Mouse (Mus musculus) kidney, adult 9 months (tissue): ENCODE data around the gene Taf15.

ENCODE experiments used
- DNase-seq: peaks from one replicate; pipeline ENCODE4 v3.0.0; 2022

Taf15 gene

DNA sequence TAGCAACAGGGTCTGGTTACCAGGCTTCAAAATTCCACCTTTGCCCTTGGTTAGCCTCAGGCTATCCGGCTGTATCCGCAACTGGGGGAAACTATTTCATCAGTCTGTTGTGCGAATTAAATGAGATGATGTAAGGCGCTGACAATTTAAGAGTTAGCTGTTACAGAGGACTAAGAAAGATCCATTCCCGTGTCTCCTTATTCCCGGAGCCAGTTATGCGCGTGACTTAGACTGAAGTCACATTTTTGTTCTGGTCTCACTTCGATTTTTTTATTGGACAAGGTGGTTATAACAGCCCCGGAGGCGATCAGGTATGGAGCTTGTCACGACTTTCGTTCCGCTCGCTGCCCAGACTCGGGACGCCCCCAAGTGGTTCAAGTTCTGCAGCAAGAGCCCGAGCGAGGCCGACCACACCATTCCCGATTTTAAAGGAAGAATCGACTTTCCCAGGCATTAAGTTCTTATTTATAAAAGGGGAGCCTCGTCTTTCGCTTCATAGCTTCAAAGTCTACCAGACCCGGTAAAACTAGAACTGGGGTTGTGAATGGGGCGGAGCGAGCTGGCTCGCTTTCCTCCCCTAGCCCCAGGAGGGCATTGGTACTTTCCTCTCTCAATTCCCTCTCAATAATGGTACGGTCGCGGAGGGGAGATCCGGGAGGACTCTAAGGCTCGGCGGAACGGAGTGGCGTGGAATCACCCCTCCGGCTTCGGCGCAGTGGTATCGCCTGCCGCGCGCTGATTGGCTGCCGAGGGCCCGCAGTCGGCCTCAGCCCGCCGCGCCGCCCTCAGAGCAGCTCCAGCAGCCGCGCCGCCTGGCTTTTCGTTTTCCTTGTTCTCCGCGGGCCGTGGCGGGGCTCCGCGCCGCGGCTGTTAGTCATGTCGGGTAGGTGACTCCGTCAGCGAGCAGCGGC, at the start of gene Taf15:
TSS of gene Taf15 (plus strand) at position 763 of the 911 bp plus-strand sequence.
- DNase-seq, result peak; percentile 99

DNA sequence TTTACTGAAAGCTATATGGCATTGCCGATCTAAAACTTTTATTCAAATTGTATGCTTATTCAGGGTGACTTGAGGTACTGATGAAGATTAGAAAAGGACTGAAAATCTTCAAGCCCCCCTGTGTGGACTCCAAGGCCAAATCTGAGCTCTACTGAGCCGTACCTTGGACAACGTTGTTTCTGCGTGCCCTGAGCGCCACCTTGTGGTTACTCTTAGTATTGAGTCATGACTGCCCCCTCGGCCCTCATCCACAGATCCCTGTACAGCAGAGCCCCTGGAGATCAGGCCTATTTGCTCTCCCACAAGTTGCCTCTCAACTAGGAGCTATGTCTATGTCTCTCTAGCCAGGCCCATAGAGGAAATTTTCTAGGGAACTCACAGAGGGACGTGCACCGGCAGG, 48.2 kb upstream of the Taf15 start:
- DNase-seq, result peak; percentile 74

DNA sequence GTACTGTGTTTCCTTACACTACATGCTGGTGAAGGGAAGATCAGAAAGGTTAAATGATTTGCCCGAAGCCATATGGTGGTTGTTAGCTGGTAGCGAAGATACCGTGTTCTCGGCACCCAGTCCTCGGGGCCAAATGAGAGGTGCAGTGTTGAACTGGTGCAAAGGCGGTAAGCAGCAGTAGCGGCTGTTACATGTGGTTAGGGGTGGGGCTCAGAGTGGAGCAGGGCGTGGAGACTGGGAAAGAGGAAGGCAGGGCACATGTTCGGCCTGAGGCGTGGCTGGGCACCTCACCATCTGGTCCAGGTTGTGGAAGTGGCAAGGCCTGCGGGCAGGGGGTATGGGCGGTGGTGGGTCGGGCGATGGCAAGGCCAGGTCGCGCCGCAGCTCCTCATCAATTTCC, 45.9 kb upstream of the Taf15 start:
- DNase-seq, result no peak

DNA sequence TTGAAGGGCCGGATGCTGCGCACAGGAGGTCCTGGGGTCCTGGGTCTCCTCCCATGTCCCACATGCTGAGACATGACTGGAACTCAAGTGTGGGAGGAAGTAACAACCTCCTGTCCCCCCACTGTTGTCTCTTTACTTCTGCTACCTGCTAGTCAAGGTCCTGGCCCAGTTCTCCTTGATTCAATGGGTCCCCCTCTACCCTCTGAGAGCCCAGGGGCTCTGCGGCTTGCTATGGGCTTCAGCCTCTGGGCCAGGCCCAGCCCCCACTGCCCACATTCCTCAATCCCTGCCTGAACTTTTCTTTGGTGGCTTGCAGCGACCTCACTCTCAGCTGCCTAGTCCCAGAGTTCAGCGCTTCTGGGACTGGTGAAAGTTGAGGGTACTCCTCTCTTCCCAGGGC, 43.5 kb upstream of the Taf15 start, which contains the start of gene Gas2l2:
TSS of gene Gas2l2 (minus strand) at position 101 of the 400 bp plus-strand sequence.
- no peak for DNase-seq

DNA sequence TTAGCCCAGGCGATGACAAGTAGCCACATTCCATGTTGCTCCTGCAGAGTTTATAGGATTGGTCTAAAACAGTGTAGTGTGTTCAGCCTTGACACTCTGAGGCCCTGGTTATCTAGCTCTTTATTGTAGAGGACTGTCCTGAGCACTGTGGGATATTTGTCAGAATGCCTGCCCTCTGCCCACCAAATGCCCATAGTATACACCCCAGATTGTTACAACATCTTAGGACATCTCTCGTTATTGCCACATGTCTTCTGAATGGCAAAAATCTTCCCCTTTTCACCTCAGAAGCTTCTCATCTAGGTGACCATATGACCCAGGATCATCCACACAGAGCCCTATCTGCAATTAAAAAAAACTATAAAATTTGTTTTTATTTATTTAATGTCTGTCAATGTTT, 40.4 kb upstream of the Taf15 start:
- DNase-seq, result no peak

DNA sequence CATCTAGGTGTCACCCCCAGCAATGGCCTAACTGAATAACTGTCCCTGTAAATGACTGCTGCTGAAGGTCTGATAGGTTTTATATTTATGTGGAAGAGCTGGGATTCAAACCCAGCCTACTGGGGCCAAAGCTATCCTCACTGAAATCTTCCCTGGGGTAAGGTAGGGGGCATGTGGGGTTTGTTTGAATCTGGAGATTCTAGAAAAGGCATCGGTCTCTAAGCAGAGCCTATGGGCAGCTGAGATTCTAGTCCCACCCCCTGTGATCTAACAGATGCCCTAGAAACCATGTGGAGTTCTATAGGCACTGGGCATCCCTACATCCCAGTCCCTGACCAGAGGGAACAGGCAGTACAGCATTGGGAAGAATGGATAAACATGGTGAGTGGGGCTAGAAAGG, 35.5 kb upstream of the Taf15 start, which contains the start of gene 1700020L24Rik:
TSS of gene 1700020L24Rik (plus strand) at position 301 of the 400 bp plus-strand sequence.
- DNase-seq, result no peak

DNA sequence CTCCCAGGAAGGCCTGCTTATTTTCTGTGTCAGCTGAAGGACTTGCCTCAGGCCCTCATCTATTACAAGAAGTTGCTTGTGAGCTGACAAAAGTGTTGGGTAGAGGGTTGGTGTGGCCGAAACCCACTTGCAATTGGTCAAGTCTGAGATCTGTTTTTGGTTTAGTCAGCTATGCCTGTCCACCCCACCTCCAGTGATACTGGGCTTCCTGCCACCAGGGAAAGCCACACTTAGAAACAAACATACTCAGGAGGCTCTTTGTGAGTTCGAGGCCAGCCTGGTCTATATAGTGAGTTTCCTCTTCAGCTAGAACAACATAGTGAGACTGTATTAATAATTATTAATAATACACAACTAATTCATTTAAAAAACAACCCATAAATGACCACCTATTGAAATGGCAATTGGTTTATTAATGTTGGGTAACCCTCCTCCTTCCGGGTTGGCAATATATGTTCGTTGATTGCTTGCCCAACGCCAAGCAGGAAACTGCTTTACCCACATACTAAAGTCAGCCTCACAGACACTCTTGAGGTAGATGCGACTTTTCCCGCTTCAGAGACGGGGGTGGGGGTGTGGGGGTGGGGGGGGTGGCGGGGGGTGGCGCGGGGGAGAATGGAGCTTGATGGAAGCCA, 33.3 kb upstream of the Taf15 start:
- DNase-seq, result no peak

DNA sequence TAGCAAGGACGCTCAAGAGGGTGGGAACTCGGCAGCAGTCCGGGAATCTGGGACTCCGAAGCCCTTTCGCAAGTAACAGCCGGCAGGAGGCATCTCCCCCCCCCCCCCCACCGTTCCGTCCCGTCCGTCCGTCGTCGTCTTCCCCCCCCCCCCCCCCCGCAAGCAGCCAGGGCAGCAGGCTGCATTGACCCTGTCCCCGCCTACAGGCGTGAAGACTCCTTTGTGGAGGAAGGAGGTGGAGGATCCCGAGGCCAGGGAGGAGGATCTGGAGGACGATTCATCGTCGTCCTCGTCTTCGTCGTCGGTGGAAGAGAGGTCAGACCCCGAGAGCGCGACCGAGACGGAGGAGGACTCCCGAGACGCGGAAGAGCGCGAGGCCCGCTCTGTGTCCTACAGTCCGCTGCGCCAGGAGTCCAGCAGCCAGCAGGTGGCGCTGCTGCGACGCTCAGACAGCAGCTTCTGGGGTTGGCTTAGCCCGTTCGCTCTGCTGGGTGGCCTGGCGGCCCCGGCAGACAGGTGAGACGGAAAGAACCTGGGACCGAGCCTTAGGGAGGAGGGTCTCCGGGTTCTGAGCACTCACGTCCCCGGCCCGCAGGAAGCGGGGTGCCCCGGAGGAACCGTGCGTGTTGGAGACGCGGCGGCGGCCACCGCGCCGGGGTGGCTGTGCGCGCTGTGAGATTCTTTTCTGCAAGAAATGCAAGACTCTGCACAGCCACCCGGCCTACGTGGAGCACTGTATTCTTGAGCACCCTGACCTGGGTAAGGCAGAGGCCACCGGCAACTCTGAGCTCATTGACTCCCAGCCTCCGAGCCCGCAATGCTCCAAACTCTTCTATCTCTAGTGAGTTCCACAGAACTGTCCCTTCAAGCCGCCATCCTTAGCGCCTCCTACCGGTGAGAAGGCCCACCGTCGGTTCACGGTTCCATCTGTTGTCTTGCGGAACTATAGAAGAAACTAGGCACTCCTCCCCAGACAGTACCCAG, 32.5 kb upstream of the Taf15 start:
- DNase-seq, result peak; percentile 87

DNA sequence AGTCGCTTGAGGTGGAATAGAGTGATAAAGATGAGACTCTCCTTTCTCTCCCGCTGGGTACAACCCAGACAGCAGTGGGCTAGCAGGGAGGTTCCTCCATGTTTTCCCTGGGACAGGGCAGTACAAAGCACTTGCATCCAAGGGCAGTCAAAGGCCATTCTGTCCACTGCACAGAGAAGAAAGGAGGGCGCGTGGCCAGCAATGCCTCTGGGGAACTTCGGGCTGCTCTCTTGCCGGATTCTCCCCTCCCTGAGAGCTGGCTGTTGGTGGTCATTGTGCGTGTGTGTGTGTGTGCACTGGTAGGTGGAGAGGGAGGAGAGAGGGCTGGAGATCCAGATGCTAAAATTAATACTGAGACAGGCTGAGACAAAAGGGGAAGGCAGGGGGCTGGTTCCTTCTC, 31.7 kb upstream of the Taf15 start:
- DNase-seq, result no peak

DNA sequence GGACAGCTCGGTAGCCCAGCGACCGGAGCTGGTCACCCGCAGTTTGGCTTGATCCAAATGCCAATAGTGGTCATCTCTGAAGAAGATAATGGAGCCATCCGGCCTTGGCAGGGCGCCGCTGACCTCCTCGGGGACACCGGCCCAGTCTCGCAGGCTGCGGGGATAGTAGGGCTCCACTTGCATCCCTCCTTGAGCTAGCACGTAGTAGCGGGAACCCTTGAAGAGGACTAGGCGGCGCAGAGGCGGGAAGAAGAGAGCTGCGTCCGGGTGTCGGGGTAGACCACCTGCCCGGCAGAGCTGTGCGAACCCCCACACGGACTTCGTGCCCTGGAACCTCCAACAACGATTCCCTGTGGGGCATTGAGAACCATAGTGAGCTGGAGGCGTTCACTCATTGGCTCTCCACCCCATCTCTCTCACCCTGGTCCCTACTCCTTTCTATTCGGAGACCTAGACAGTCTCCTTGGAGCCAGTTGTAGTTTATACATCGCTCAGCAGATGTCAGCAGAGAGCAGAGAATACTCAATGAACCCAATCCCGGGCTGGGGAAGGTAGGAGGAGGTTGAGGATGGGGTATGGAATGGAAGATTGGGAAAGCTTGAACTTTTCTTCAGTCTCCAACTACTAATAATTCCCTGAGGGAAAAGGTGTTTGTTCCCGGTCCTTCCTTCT, 30.2 kb upstream of the Taf15 start:
- DNase-seq, result peak; percentile 79

DNA sequence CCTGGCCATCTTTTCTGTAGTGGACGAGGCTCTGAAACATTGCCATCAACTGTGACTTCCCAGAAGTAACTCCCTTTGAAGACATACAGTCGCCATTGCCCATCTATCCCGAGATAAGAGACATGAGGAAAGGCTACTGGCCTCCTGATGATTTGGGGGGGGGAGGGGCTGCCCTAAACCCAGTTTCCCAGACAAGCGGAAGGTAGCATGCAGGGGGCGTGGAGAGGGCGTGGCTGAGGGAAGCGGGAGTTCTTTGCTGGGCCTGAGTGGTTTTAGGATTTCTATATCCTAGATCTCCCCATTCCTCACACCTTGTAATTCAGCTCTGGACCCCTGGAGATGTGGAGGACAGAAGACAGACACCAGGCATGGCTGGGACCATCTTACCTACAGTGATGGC, 29.1 kb upstream of the Taf15 start:
- no peak for DNase-seq

DNA sequence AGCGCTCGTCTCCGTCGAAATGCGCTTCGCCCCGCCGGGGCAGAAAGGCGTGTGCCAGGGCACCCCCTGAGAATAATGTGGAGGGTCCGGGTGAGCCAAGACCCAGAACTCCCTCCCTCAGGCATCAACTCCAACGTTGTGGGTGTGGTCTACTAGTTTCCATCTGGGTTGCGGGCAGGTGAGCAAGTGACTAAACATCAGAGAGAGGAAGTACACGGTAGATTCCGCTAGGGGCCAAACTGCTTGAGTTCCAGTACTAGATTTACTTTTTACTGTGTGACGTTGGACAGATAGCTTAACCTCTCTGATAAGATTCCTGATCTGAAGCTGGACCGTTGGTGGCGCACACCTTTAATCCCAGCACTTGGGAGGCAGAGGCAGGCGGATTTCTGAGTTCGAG, 27.9 kb upstream of the Taf15 start:
- no peak for DNase-seq

DNA sequence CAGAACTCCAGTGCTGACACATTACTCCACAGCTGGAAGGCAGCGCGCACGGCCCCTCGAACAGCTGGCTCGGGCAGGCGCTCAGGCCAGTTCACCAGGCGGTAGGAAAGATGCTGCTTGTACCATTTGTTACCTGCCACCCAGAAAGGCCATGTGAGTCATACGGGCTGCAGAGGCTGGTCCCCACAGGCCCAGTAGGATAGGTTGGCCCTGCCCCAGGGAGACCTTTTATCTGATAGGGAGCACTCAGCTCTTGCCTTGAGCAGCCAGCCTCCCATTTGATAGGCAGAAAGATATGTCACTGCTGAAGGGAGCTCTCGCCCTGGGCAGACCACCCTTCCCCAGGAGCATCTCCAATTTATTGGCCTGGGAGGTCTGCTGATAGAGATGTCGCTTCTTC, 25.3 kb upstream of the Taf15 start:
- no peak for DNase-seq

DNA sequence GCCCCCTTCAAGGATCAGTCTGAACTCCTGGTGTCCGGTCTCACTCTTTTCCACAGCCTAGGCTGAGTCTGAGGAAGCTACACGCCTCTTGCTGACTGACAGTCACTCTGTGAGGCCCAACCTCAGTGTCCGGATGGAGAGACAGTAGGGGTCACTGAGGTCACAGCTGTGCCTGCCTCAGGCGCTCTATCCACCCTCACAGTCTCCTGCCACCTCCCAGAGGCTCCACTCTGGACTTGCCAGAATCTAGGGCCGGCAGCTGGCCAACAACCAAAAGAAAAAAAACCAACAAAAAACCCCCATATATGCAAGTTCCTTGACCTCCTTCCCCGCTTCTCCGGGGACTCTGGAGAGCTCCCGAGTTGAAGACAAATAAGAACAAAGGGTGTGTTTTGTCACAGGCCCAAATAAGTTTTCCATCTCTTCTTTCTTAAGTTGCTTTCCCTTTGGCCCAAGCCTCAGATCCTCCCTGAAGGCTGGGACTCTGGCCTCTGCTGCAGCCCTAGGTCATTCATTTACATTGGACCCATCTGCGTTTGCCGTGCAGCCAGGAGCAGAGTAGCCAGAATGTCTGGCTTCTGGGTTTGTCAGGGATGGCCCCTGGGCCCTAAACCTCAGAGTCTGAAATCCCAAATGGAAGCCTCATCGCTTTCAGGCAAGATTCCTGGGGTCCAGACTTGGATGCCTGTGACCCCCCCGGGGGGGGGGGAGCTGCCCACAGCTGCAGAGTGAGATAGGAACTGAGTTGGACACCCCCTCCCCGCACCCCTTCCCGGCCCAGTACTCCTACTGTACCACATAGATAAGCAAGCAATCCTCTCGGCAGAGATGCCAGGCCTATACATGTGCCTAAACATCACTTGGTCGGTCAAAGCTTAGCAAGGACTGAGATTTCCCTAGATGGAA, 24.6 kb upstream of the Taf15 start:
- peak; percentile 38 for DNase-seq

DNA sequence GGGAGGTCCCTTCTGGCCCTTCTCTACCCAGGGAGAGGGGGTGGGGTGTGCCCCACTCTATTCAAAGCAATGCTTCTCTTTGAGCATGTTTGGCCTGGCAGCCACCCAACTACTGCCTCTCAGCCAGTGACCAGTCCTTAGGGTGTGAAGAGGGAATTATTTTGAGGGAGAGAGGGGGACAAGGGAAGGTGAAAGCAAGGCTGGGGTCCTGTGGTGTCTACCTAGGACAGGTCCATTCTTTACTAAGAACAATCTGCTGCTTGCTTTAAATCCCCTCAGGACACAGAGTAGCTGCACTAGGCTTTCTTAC, 24.0 kb upstream of the Taf15 start:
- DNase-seq, result no peak

DNA sequence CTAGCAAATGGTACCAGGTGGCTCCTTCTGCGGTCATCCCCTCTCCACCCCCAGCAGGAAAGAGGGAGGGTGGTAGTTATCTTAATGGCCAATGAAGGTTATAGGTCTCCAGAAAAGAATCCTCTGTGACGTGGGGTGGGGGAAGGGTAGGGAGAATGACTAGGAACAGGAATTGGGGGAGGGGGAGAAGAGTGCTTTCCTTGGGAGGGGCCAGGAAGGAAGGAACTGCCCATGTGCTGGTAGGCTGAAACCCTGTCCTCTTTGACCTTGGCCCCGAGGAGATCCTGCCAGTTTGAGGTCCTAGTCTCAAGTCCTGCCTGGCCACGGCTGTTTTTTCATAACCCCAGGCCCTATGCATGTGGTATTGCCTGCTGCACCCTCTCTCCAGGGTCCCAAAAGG, 23.6 kb upstream of the Taf15 start:
- DNase-seq, result no peak

DNA sequence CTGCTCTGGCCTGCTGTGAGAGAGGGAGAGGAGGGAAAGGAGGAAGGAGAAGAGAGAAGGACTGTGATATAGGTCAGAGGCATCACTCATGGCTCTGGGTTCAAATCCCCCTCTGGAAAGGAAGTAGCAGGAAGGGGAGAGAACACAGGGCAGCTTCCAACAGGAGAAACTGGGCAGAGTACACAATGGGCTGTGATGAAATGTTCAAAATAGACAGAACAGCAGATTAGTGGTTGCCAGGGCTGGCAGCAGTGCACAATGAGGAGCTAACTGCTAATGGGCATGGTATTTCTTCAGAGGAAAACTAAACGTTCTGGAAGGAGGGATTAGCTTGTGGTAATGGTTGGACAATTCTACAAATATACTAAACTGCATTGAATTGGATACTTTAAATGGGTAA, 22.3 kb upstream of the Taf15 start:
- DNase-seq, result no peak

DNA sequence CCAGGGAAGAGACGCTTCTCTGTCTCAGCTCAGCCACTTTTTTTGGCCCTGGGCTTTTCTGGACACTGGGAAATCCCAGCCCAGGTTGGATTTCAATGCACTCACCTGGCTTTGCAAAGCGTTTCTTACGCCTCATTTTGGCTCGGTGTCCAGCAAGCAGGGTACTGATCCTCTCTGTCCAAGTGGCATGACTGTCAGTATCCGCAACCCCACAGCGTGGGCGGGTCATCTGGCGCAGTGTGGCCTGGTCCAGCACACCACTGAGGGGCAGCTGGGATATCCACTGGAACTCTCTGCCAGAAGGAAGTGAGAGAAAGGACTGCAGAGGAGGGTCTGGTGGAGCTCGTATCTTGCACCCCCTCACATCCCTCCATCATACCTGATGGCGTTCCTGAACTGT, 21.6 kb upstream of the Taf15 start:
- DNase-seq, result no peak

DNA sequence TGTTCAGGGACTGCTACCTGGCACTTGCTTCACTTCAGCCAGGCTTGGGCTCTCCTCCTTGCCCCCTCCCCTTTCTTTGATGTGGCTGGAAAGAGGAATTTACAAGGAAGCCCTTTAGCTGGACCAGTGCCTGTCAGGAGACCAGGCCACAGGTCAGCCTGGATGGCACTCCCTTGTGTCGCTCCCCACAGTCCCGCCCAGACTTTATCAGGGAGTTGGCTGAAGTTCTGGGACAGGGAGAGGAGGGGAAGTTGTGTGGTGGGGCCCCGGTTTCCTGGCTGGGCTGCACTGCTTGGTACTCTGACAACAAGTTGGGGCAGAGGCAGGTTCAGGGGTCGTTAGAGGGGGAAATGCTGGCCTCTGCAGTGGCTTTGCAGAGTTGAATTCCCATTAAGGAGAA, 18.3 kb upstream of the Taf15 start:
- DNase-seq, result peak; percentile 31

DNA sequence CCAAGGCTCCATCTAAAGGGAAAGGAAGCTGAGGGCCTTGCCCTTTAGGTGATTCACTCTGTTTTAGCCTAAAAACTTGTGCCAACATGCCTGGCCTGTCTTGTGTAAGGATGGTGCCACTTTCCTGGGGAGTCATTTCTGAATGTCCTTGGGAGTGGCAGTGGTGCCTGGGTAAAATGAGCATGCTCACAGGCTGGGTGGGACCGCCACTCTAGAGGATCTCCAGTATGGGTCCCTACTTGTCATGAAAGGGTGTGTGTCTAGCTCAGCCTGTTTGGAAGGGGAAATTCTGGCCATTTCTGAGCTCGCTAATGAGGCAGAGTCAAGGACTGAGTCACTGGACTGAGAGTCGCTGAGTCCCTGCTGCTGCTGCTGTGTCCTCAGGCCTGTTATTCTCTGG, 17.3 kb upstream of the Taf15 start:
- no peak for DNase-seq

DNA sequence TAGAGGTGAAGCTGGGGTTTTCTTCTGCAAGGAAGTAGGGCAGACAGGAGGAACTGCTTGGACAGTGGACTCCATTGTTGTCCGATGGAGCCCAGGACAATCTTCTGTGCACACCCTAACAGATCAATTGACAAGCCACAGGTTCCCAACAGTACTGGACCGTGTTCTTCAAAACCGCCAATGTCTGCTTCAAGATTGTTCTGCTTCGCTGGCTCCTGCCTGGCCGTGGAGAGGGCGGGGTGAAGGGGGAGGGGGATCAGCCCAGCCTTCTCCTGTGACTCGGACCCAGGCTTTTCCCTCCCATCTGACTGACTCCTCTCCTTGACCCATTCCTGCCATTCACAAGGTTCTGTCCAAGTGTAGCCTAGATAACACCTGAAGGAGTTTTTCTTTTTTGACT, 15.6 kb upstream of the Taf15 start:
- DNase-seq, result no peak
